Mouse (Mus musculus): ENCODE measurements around the gene Nr2e3. TPM values are rescaled to one million over a fixed set of nuclear protein-coding genes. Genes with fewer than 3 reads are reported as not detected.
"Not testable (repeated sequence)": the region's sequence is repeated elsewhere in the genome, so short reads cannot be mapped to it uniquely, and the experiment has no call there.

Gene Nr2e3
- total RNA-seq, 2 experiments from 2014 or later, result not detected

GRCm38 (mm10) chr9:59951001-59951750, 9.3 kb downstream of the Nr2e3 start:
- DNase-seq (ENCODE audit: low spot score in 2 of 2), result no peak

GRCm38 (mm10) chr9:59949981-59950380, 10.5 kb downstream of the Nr2e3 start:
- DNase-seq (ENCODE audit: low spot score in 2 of 2), result no peak

DNA sequence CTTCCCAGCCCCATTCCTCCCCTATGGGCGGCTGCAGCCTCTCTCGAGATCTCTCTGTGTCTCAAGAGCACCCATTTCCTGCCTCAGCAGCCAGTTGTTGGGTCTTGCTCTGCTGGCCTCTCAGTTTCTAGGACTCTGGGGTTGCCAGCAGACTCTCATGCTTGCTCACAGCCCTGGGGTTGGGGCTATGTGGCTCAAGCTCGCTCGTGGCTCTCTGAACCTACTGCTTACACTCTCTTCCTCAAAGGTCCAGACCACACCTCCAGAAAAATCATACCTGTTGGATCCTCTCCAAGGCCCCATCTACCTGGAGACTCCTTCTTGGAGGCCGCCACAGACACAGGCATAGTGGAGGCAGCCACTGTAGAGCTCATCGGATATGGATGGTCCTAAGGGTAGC, 10.9 kb downstream of the Nr2e3 start:
- DNase-seq (ENCODE audit: low spot score in 2 of 2), result no peak

DNA sequence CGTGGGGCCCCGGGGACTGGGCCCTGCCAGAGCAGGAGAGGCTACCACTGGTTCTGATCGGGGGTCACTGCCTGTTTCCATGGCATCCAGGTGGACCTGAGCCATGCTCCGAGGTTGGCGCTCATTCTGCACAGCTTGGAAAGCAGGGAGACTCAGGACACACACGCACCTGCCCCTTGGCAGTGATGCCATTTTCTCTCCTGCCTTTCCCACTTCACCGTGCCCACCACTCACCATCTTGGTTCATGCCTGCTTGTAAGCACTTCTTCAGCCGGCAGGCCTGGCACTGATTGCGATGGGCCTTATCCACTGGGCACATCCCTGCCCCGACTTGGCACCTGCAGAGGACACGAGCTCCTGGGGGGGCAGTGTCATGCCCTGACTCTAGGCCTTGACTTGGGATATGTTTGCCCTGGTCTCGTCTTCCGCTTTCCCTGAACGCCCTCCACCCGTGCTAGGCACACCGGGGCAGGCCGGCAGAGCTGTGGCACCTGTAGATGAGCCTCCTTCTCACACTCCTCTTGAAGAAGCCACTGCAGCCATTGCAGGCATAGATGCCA, 11.7 kb downstream of the Nr2e3 start:
- DNase-seq (ENCODE audit: low spot score in 2 of 2), result no peak

DNA sequence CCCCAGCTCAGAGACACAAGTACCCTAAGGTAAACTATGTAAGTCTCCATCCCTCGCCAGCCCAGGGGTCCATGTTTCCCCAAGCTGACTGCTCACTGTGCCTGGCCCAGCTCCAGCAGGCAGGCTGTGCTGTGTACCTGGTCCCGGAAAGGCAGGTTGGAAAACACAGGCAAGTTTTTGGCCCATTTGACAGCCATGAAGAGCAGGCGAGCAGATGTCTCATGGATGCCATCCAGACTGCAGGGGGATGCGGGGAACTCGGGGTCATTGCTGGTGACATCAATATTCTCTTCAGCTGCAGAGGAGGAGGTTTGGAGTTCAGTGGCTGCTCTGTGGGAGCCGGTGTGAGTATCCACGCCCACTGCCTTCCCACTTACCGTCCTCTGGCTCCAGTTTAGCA, 12.2 kb downstream of the Nr2e3 start:
- no peak for DNase-seq (ENCODE audit: low spot score in 2 of 2)

- DNase-seq (ENCODE audit: low spot score in 2 of 2), result no peak
These were observed 13.2 kb downstream of the Nr2e3 start for GRCm38 (mm10) chr9:59947271-59947670.

- DNase-seq (ENCODE audit: low spot score in 2 of 2), result no peak
These were observed 15.2 kb downstream of the Nr2e3 start for GRCm38 (mm10) chr9:59945241-59945640.

DNA sequence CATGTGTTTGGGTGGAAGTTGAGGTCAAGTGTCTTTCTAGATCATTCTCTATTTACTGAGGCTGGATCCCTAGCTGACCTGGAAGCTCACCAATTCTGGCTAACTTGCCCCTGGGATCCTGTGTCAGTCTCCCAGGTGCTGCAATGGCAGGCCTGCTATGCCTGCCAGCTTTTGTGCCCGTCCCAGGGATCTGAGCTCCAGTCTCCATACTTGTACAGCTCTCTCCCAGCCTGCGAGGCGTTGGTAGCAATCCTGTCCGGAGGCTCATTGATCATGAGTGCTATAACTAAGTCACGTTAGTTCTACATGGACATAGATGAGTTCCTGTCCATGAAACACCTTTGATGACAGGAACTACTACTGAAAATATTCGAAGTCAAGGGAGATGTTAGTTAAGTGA, 16.6 kb downstream of the Nr2e3 start:
- DNase-seq (ENCODE audit: low spot score in 2 of 2), result no peak

GRCm38 (mm10) chr9:59942501-59943085, 17.9 kb downstream of the Nr2e3 start:
- no peak for DNase-seq (ENCODE audit: low spot score in 2 of 2)

- no peak for DNase-seq (ENCODE audit: low spot score in 2 of 2)
These were observed 18.5 kb downstream of the Nr2e3 start for GRCm38 (mm10) chr9:59941885-59942350.

- DNase-seq (ENCODE audit: low spot score in 2 of 2), result no peak
These were observed 19.3 kb downstream of the Nr2e3 start for GRCm38 (mm10) chr9:59940913-59941884.

- DNase-seq (ENCODE audit: low spot score in 2 of 2), result no peak
These were observed 20.8 kb downstream of the Nr2e3 start for GRCm38 (mm10) chr9:59939691-59940090.

DNA sequence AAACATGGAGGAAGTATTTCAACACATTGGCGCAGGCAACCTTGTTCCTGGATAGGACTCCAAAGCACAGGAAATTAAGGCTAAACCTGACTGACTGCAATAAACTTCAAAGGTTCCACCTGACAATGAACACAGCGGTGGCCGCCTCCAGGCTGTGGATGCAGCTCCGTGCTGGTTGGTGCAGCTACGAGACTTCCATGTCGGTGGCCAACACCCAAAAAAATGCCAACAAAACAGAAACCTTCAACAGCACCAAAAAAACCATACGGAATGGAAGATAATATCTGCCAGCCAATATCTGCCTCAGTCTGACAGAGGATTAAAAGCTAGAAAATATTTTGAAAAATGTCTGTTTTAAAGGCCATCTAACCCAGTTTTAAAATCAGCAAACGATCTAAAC, 21.9 kb downstream of the Nr2e3 start:
- DNase-seq (ENCODE audit: low spot score in 2 of 2), result no peak

DNA sequence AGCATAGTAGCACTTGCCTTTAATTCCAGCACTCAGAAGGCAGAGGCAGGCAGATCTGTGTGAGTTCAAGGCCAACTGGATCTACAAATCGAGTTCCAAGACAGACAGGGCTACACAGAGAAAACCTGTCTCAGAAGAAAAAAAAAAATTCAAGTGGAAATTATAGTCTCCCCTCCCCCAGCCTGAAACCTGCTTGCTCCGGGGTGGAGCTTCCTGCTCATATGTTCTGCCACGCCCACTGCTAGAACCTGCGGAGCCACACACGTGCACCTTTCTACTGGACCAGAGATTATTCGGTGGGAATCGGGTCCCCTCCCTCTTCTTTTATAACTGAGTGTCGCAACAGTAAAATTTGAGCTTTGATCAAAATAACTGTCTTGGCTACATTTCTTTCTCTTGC, 24.6 kb downstream of the Nr2e3 start:
- DNase-seq (ENCODE audit: low spot score in 2 of 2), result not testable (repeated sequence)

DNA sequence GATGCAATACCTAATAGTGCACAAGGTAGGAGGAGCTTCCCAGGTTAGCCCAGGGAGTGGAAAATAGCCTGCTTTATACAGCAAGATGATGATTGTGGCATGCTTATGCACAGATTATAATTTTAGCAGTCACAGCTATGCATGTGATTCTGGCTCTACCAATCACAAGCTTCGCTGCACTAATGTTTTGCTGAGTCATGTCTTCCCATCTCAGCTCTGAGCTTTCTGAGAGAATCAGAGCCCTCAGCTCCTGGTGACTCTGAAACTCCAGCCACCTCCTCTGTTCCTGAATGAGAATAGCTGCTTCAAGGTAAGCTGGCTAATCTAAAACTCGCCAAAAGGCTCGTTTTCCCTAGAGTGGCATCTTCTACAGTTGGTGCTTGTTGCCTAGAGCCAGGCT, 30.2 kb downstream of the Nr2e3 start:
- no peak for DNase-seq (ENCODE audit: low spot score in 2 of 2)

DNA sequence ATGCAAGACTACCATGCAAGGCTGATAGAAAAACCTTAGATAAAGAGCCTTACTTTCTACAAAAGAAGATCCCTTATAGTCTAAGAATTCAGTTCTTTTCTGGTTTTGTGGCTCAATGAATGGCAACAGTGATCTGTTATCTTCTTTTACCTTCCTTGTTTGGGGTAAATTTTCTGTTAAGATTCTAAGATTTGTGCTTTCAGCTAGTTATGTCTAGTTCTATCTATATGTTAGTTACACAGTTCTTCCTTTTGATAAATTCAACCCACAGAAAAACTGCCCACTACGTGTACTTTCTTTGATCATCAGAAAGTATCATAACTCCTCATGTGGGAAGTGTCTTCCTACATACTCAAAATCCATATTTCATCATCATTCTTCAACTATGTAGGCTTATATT, 45.7 kb downstream of the Nr2e3 start:
- DNase-seq (ENCODE audit: low spot score in 2 of 2), result no peak

GRCm38 (mm10) chr9:59903382-59903781, 57.1 kb downstream of the Nr2e3 start:
- no peak for DNase-seq (ENCODE audit: low spot score in 2 of 2)
